Mouse (Mus musculus): Measurements from ENCODE around the gene Cdyl.
A peak's percentile ranks its signal among the peaks of the same experiment; 100 is the strongest.

Cdyl gene

DNA sequence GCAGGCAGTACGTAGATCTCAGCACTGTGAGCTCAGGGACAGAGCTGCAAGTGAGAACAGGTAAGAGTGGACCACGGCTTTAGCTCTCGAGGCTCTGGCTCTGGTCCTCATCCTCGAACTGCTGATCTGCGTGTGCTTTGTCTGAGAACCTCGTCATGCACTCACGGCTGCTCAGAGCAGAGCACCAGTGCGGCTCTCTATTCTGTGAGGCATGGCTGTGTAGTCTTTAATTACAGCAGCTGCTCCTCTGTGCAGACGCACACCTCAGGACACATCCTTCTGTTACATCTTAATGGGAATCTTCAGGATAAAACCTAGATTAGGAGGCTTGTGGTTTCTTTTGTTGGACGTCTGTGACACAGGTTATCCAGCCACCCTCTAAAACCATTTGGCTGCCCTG, 180.5 kb downstream of the Cdyl start:
- no peak for DNase-seq (ENCODE audit: low spot score)

GRCm38 (mm10) chr13:35843383-35843782, 183.8 kb downstream of the Cdyl start:
- no peak for DNase-seq (ENCODE audit: low spot score)

DNA sequence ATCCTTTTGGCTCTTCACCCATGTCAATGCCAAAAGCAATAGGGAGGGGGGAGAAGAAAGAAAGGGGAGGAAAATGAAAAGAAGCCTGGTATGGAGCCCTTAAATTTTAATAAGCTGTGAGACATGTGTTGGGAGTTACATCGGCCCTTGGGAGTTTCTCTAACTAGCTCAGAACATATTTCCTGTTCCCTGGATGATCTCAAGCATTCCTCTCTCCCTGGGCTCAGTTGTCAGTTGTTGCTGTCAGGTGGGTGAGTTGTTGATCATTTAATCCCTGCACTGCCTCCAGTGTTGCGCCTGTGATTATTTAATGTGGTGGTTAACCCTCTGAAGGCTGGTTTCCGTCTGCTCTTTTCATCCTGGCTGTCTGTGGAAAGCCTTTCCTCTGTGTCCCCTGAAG, 185.7 kb downstream of the Cdyl start:
- DNase-seq (ENCODE audit: low spot score): no peak

- DNase-seq (ENCODE audit: low spot score): no peak
Observed at GRCm38 (mm10) chr13:35848694-35849093, 189.1 kb downstream of the Cdyl start.

DNA sequence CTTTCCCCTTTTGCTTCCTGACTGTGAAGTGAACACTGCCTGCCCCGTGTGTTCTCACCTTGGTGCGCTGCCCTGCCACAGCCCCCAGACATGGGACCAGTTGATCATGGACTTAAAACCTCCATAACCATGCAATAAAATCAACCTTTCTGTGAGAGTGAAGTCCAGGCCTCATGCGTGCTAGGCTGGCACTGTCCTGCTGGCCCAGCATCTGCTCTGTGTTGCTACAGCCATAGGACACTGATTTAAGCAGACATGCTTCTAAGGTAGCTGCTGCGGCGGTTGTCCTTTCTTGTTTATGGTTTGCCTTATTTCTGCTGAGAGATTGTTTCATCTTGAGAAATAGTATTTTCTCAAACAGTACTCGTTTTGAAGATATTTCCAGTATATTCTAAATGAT, 191.9 kb downstream of the Cdyl start:
- DNase-seq (ENCODE audit: low spot score): no peak

DNA sequence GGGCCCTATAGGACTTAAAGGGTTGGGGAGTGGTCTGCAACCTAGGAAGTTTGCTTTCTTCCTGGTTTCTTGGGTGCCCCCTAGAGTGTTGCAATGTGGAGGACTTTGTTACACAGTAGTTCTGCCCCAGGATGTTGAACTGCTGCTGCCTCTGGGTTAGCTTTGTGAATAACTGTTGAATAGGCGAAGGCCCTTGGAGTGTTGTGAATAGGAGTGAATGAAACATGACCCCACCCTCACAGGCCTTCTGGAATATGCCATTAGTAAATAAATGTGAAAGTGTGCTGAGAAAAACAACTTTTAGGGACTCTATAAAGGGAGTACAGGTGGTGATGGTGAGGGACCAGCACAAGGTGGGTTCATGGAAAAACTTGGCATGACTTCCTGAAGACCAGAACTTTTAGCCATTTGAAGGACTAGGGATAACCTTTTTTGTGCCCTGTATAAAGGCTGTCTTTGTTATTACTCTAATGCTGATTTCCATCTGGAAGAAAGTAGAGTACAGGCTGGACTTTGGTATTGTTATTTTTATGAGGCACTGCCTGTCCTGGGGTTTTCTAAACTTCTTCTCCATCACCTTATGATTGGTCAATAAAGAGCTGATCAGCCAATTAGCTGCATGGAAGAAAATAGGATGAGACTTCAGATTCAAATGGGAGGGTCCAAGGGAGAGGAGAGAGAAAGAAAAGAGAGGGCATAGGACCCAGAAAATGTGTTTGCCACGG, 193.4 kb downstream of the Cdyl start:
- DNase-seq (ENCODE audit: low spot score): no peak

DNA sequence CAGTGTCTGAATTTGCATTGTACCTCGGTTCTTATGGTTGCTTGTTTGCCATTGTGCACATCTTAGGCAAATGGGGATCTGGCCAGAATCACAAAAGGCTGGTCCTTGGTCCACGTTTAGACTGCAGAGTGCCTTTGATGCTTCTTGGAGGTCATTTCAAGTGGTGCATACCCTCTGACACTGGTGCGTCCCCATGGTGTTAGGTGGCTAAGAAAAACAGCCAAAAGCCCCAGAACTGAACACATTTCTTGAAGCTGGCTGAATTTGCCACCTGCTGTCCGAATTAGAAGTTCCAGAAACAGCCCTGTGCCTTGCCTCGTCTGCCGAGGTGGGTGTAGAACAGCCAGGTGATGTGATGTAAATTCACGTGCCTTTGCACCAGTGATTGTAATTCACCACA, 197.9 kb downstream of the Cdyl start:
- no peak for DNase-seq (ENCODE audit: low spot score)

DNA sequence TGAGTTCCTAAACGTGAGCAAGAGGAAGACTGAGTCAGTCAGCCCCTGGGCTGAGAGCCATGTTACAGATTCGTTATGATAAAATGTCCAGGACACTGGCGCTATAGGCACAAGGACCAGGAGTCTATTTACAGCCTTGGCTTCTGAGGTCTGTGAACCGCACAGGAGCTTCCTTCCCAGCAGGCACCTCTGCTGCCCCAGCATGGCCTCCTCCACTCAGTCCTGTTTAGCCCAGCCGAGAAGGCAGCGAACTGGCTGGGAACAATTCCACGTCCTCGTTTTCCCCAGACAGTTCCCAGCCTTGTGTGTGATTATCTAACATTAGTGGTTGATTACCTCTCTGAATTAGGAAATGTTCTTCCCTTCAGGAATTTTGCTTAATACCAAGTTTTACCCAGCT, 201.3 kb downstream of the Cdyl start:
- DNase-seq (ENCODE audit: low spot score): no peak

DNA sequence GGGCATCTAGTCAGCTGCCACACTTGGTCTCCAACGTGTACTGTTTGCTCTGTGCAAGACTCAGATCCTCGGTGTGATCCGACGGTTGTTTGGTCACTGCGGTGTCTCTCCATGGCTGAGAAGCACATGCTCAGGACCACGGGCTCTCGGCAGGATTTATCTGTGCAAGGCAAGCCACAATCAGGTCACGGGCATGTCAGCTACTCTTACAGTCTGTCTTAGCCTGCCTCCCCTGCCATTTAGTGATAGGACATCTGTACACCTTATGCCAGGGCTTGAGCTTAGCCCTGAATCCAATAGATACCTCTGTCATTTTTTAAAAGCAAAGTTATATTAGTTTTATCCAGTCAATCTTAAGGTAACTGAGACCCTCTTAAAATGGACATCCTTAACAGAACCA, 211.0 kb downstream of the Cdyl start:
- DNase-seq (ENCODE audit: low spot score): no peak

- DNase-seq (ENCODE audit: low spot score): no peak
Observed at GRCm38 (mm10) chr13:35871107-35871506, 211.5 kb downstream of the Cdyl start.

- DNase-seq (ENCODE audit: low spot score): no peak
Observed at GRCm38 (mm10) chr13:35875396-35875795, 215.8 kb downstream of the Cdyl start.

- no peak for DNase-seq (ENCODE audit: low spot score)
Observed at GRCm38 (mm10) chr13:35878282-35878681, 218.6 kb downstream of the Cdyl start.

GRCm38 (mm10) chr13:35879068-35879467, 219.4 kb downstream of the Cdyl start:
- DNase-seq (ENCODE audit: low spot score): no peak

DNA sequence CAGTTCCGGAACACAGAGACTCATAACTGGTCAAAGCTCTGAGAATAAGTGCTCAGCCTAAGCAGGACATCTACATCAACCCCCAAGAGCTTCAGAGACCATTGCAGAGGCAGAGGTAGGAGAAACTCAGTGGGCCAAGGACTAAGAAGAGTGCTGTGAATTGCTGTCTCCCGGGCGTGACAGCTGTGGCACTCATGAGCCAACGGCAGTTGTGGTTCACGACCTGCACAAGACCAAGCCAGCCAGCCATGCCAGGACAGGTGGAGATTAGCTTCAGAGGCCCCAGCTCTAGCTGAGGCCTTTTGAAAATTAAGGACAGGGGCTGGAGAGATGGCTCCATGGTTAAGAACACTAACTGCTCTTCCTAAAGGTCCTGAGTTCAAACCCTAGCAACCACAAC, 219.9 kb downstream of the Cdyl start:
- no peak for DNase-seq (ENCODE audit: low spot score)

- DNase-seq (ENCODE audit: low spot score): no peak
Observed at GRCm38 (mm10) chr13:35880555-35881046, 221.0 kb downstream of the Cdyl start.

DNA sequence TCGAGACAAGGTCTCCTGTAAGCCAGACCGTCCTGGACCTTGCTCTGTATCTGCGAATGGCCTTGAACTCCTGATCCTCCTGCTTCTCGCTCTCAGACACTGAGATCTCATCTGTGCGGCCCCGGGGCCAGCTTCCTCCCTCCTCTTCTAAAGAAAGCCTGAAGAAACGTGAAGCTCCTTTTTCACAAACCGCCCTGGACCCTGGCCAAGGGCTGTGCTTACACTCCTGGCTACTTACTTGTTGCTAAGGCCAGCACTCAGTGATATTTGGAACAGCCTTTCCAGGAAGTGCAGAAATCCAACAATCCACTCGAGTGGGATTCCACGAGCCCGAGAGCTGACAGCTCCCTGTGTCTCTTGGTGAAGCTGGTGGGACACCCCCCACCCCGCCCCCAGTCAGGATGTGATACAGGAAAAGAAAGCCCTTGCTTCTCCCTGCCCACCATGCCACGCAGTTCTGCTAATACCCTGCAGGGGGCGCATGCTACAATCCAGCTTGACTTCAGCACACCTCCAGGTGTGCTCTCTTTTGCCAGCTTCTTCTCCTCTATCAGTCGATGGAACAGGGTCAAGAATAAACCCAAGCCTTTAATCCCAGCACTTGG, 226.6 kb downstream of the Cdyl start:
- peak; percentile 35 for DNase-seq (ENCODE audit: low spot score)

GRCm38 (mm10) chr13:35892866-35893265, 233.2 kb downstream of the Cdyl start:
- no peak for DNase-seq (ENCODE audit: low spot score)

GRCm38 (mm10) chr13:35905378-35905777, 245.7 kb downstream of the Cdyl start:
- DNase-seq (ENCODE audit: low spot score): no peak

DNA sequence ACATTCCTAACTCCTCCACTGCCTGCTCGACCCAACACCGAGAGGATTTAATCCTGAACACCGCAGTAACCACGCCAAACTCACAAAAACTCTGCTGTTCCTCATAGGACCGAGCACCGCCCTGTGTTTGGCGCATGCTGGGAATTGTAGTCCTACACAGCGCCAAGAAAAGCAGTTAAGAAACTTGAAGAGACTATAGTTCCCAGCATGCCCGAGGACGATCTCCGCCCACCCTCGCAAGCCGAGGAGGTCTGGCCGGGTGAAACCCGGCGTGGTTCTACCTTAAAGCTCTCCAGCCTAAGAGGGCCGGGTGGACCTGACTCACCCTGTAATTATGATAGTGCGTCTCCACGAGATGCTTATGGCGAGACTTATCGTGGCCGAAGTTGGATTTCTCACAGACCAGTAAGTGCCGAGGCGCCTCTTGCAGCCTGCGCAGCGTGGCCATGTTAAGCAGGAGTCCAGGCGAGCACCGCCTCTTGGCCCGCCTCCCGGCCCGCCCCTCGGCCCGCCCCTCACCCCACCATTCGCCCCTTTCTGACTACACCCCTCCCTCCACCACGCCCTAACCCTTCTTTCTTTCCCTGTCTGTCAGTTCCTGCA, 246.3 kb downstream of the Cdyl start, which contains the start of gene Rpp40:
Gene Rpp40 (minus strand): TSS at position 481 of the 603 bp plus-strand sequence.
- DNase-seq (ENCODE audit: low spot score): peak; percentile 90

DNA sequence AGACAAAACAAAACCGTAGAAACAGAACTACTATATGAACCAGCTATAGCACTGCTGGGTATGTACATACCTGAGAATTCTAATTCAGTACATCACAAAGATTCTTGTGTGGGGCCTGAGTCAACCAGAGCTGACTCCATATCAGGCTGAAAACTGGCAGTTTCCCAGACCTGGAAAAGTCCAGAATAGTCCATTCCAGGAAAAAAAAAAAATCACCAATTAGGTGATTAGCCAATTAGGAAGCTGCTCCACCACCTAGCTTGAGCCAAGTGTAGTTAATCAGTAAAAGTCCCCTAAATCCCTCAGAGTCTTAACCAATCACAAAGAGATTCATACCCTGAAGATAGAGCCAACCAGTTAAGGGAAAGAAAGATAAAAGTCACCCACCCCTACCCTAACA, 251.8 kb downstream of the Cdyl start:
- no peak for DNase-seq (ENCODE audit: low spot score)
